Mouse (Mus musculus) testis, adult 10 weeks (tissue): Measurements from ENCODE around the gene Tbc1d8. TPM values are rescaled to one million over a fixed set of nuclear protein-coding genes. Genes with fewer than 3 reads are reported as not detected.

Experiments
- polyA plus RNA-seq: library from polyadenylated mRNA; stranded (reverse); fragments of 350-450 nt; fragmentation: Illumina TruSeq; extraction: RNeasy Lipid Tissue Mini Kit (QIAGEN cat#74804); gene quantifications from one replicate; pipeline ENCODE4 v1.2.3, GENCODE M21; 2014; ENCODE audit warnings: low read depth, low replicate concordance

Tbc1d8 gene
- polyA plus RNA-seq = 15.4 TPM

GRCm38 (mm10) chr1:39478057-39478895 lies at the start of gene Tbc1d8:
Tbc1d8 (minus strand) TSS chr1:39478755.

GRCm38 (mm10) chr1:39367601-39368266 lies 110.8 kb downstream of the Tbc1d8 start, which contains the start of gene Rpl31:
Rpl31 (plus strand) TSS chr1:39367842.

Other genes starting within 250 kb of the Tbc1d8 start
- gene Rpl31, start 110.9 kb downstream of the Tbc1d8 start, polyA plus RNA-seq = 121 TPM
- gene Cnot11, start 56.2 kb upstream of the Tbc1d8 start, polyA plus RNA-seq = 41.8 TPM
- gene Rnf149, start 98.7 kb upstream of the Tbc1d8 start, polyA plus RNA-seq = 20.7 TPM
- 0.35 TPM for gene Creg2, start 172.7 kb upstream of the Tbc1d8 start, polyA plus RNA-seq
- 53.2 TPM for gene Rfx8, start 242.2 kb upstream of the Tbc1d8 start, polyA plus RNA-seq